Mouse (Mus musculus) frontal cortex, adult (tissue): Measurements from ENCODE around the gene 4931414P19Rik.

ENCODE experiments used
- ATAC-seq: cut with Nextera tagmentation; 2 replicates; pipeline ENCODE4 v1.9.2; 2017; ENCODE audit warnings: mild to moderate bottlenecking, moderate library complexity, mixed read lengths; ENCODE audit not compliant: low TSS enrichment

The 4931414P19Rik gene

GRCm38 (mm10) chr14:54605752-54606321 lies at the start of gene 4931414P19Rik:
4931414P19Rik (minus strand) TSS chr14:54605993.
- ATAC-seq = peak; percentile 45

- ATAC-seq = peak; percentile 88
Observed at GRCm38 (mm10) chr14:54653496-54653895, 47.7 kb upstream of the 4931414P19Rik start.

- ATAC-seq = no peak
Observed at GRCm38 (mm10) chr14:54652787-54653186, 47.0 kb upstream of the 4931414P19Rik start.

GRCm38 (mm10) chr14:54651556-54651955 lies 45.8 kb upstream of the 4931414P19Rik start:
- no peak for ATAC-seq

GRCm38 (mm10) chr14:54650621-54651454 lies 45.0 kb upstream of the 4931414P19Rik start:
- ATAC-seq = peak; percentile 36

- no peak for ATAC-seq
Observed at GRCm38 (mm10) chr14:54647900-54648299, 42.1 kb upstream of the 4931414P19Rik start.

- no peak for ATAC-seq
Observed at GRCm38 (mm10) chr14:54646898-54647636, 41.3 kb upstream of the 4931414P19Rik start.

GRCm38 (mm10) chr14:54646455-54646854 lies 40.7 kb upstream of the 4931414P19Rik start:
- ATAC-seq = no peak

GRCm38 (mm10) chr14:54644294-54644693 lies 38.5 kb upstream of the 4931414P19Rik start:
- ATAC-seq = no peak

GRCm38 (mm10) chr14:54643011-54643410 lies 37.2 kb upstream of the 4931414P19Rik start:
- no peak for ATAC-seq

GRCm38 (mm10) chr14:54642224-54642944 lies 36.6 kb upstream of the 4931414P19Rik start:
- ATAC-seq = no peak

- ATAC-seq = peak; percentile 72
Observed at GRCm38 (mm10) chr14:54641305-54641969, 35.6 kb upstream of the 4931414P19Rik start, which contains the start of gene Cdh24. Cdh24 (minus strand) TSS chr14:54641364.

- ATAC-seq = no peak; the same call in 1 of the 2 replicates
Observed at GRCm38 (mm10) chr14:54640946-54641304, 35.1 kb upstream of the 4931414P19Rik start, which contains the start of gene Gm17606. Gm17606 (plus strand) TSS chr14:54640952.

- no peak for ATAC-seq
Observed at GRCm38 (mm10) chr14:54640121-54640520, 34.3 kb upstream of the 4931414P19Rik start.

- no peak for ATAC-seq
Observed at GRCm38 (mm10) chr14:54638210-54638609, 32.4 kb upstream of the 4931414P19Rik start.

- no peak for ATAC-seq
Observed at GRCm38 (mm10) chr14:54636954-54637353, 31.2 kb upstream of the 4931414P19Rik start.

- ATAC-seq = no peak
Observed at GRCm38 (mm10) chr14:54634182-54634581, 28.4 kb upstream of the 4931414P19Rik start.

- ATAC-seq = no peak
Observed at GRCm38 (mm10) chr14:54632252-54632651, 26.5 kb upstream of the 4931414P19Rik start.

GRCm38 (mm10) chr14:54631240-54631599 lies 25.4 kb upstream of the 4931414P19Rik start:
- no peak for ATAC-seq

- ATAC-seq = no peak
Observed at GRCm38 (mm10) chr14:54630583-54631239, 24.9 kb upstream of the 4931414P19Rik start.

GRCm38 (mm10) chr14:54629797-54630196 lies 24.0 kb upstream of the 4931414P19Rik start:
- ATAC-seq = no peak
